Mouse (Mus musculus): ENCODE data around the gene Gpr108. TPM values are rescaled to one million over a fixed set of nuclear protein-coding genes. Genes with fewer than 3 reads are reported as not detected.

Gene Gpr108
- total and polyA plus RNA-seq, 2 experiments: 10.7 to 23.7 TPM

DNA sequence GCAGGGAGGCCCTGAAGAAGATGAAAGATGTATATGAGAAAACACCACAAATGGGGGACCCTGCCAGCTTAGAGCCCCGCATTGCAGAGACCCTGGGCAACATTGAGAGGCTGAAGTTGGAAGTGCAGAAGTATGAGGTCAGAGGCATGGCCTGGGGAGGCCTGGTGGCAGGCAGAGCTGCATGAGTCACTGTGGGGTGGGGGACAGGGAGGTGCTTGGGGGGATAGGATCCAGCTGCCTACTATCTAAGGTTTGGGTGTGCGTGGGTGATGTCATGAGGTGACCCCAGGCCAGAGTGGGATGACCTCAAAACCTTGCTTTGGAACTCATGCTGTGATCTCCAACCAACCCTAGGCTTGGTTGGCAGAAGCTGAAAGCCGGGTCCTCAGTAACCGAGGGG, 13.0 kb upstream of the Gpr108 start:
- Histone ChIP-seq H3K36me3 (ENCODE audit: control insufficient read depth, insufficient read depth, low read length) (peaks cover 16% of the 10 kb centered on the region; the same call in 1 of the 2 replicates), H3K9ac (ENCODE audit: low read depth, low read length) (no peak overlapping the region), H3K27me3 (ENCODE audit: control insufficient read depth, insufficient read depth, low read length) (no peaks in the 10 kb centered on the region), H3K4me1 (ENCODE audit: control insufficient read depth, insufficient read depth, low read length) (no peaks in the 10 kb centered on the region), H3K79me2 (ENCODE audit: control insufficient read depth, insufficient read depth, low read length) (no peaks in the 10 kb centered on the region), H3K4me3 (ENCODE audit: insufficient read depth, low read depth, low read length) (no peak overlapping the region), H3K27ac (replicated peaks; ENCODE audit: insufficient read depth, low read depth, low read length) (no peak overlapping the region)
- WGBS: 95% methylated on average over 4 of the region's 4 CpGs
- no peak for TF ChIP-seq CTCF (IDR thresholded peaks at IDR 0.05; ENCODE audit: low read depth, low read length)
- no peak for TF ChIP-seq POLR2A (IDR thresholded peaks at IDR 0.05; ENCODE audit: extremely low read depth, insufficient read depth, low read length)
- no peak for DNase-seq (ENCODE audit: extremely low read depth, low read depth, low spot score)

DNA sequence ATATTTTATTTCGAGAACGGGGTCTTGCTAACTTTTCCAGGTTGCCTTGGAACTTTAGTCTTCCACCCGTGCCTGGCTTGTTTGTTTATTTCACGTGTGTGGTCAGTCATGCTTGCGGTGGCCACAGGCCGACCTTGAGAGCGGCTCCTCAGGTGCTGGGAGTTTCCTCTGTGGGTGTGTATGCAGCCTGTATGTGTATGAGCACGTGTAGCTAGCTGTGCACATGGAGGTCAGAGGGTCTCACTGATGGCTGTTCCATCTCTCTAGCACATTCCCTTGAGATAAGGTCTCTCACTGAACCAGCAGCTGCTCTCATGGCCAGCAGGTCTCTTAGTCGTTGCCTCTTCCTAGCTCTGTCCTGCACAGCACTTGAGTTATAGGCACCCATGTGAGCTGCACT, 12.1 kb upstream of the Gpr108 start:
- H3K4me3 ChIP-seq (ENCODE audit: insufficient read depth, low read depth, low read length): no peak overlapping the region
- no peaks in the 10 kb centered on the region for H3K4me1 ChIP-seq (ENCODE audit: control insufficient read depth, insufficient read depth, low read length)
- no peak overlapping the region for H3K27ac ChIP-seq (replicated peaks; ENCODE audit: insufficient read depth, low read depth, low read length)
- TF ChIP-seq CTCF (IDR thresholded peaks at IDR 0.05; ENCODE audit: low read depth, low read length): no peak
- no peak for TF ChIP-seq POLR2A (IDR thresholded peaks at IDR 0.05; ENCODE audit: extremely low read depth, insufficient read depth, low read length)
- no peak for DNase-seq (ENCODE audit: extremely low read depth, low read depth, low spot score)
- H3K9ac ChIP-seq (ENCODE audit: low read depth, low read length): no peak overlapping the region
- H3K27me3 ChIP-seq (ENCODE audit: control insufficient read depth, insufficient read depth, low read length): no peaks in the 10 kb centered on the region
- no peaks in the 10 kb centered on the region for H3K79me2 ChIP-seq (ENCODE audit: control insufficient read depth, insufficient read depth, low read length)
- peaks cover 16% of the 10 kb centered on the region; the same call in 1 of the 2 replicates for H3K36me3 ChIP-seq (ENCODE audit: control insufficient read depth, insufficient read depth, low read length)
- WGBS: 83% methylated on average over 9 of the region's 9 CpGs

DNA sequence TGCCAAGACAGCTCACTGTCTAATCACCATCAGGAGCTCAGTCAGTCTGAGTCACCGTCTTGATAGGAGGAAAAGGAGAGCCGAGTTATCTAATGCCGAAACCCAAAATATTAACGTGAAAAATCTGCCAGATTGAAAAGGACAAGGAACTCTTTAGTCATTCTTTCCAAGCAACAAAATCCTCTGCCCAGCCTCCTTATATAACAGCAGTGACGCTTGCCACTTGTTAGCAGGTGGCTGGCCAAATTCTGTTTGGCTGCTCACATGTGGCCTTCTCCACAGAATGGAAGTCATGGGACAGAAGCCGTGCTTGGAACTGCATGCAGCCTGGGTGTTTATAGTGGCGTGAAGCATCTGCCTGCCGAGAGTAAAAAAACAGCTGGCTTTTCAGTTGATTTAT, 11.5 kb upstream of the Gpr108 start:
- H3K4me1 ChIP-seq (ENCODE audit: control insufficient read depth, insufficient read depth, low read length): no peaks in the 10 kb centered on the region
- no peaks in the 10 kb centered on the region for H3K79me2 ChIP-seq (ENCODE audit: control insufficient read depth, insufficient read depth, low read length)
- no peaks in the 10 kb centered on the region for H3K27me3 ChIP-seq (ENCODE audit: control insufficient read depth, insufficient read depth, low read length)
- WGBS: 85% methylated on average over 8 of the region's 8 CpGs
- no peak overlapping the region for H3K9ac ChIP-seq (ENCODE audit: low read depth, low read length)
- H3K4me3 ChIP-seq (ENCODE audit: insufficient read depth, low read depth, low read length): no peak overlapping the region
- no peak overlapping the region for H3K27ac ChIP-seq (replicated peaks; ENCODE audit: insufficient read depth, low read depth, low read length)
- TF ChIP-seq POLR2A (IDR thresholded peaks at IDR 0.05; ENCODE audit: extremely low read depth, insufficient read depth, low read length): no peak
- no peak for TF ChIP-seq CTCF (IDR thresholded peaks at IDR 0.05; ENCODE audit: low read depth, low read length)
- H3K36me3 ChIP-seq (ENCODE audit: control insufficient read depth, insufficient read depth, low read length): peaks cover 16% of the 10 kb centered on the region; the same call in 1 of the 2 replicates
- no peak for DNase-seq (ENCODE audit: extremely low read depth, low read depth, low spot score)

DNA sequence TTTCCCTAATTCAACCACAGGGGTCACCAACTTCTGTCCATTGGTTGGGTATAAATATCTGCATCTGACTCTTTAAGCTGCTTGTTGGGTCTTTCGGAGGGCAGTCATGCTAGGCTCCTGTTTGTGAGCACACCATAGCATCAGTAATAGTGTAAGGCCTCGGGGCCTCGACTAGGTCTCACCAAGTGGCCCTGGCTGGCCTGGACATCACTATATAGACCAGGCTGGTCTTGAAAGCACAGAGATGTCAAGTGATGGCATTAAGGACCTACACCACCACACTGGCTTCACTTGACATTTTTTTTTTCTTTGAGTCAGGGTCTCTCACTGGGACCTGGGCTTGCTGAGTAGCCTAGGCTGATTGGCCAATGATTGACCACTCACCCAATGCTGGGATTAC, 9.9 kb upstream of the Gpr108 start:
- no peaks in the 10 kb centered on the region for H3K79me2 ChIP-seq (ENCODE audit: control insufficient read depth, insufficient read depth, low read length)
- no peak for TF ChIP-seq POLR2A (IDR thresholded peaks at IDR 0.05; ENCODE audit: extremely low read depth, insufficient read depth, low read length)
- TF ChIP-seq CTCF (IDR thresholded peaks at IDR 0.05; ENCODE audit: low read depth, low read length): no peak
- H3K9ac ChIP-seq (ENCODE audit: low read depth, low read length): no peak overlapping the region
- no peaks in the 10 kb centered on the region for H3K4me1 ChIP-seq (ENCODE audit: control insufficient read depth, insufficient read depth, low read length)
- no peaks in the 10 kb centered on the region for H3K27me3 ChIP-seq (ENCODE audit: control insufficient read depth, insufficient read depth, low read length)
- H3K4me3 ChIP-seq (ENCODE audit: insufficient read depth, low read depth, low read length): no peak overlapping the region
- peaks cover 20% of the 10 kb centered on the region; the same call in 1 of the 2 replicates for H3K36me3 ChIP-seq (ENCODE audit: control insufficient read depth, insufficient read depth, low read length)
- no peak overlapping the region for H3K27ac ChIP-seq (replicated peaks; ENCODE audit: insufficient read depth, low read depth, low read length)
- 97% methylated on average over 3 of the region's 3 CpGs for WGBS
- DNase-seq (ENCODE audit: extremely low read depth, low read depth, low spot score): no peak

DNA sequence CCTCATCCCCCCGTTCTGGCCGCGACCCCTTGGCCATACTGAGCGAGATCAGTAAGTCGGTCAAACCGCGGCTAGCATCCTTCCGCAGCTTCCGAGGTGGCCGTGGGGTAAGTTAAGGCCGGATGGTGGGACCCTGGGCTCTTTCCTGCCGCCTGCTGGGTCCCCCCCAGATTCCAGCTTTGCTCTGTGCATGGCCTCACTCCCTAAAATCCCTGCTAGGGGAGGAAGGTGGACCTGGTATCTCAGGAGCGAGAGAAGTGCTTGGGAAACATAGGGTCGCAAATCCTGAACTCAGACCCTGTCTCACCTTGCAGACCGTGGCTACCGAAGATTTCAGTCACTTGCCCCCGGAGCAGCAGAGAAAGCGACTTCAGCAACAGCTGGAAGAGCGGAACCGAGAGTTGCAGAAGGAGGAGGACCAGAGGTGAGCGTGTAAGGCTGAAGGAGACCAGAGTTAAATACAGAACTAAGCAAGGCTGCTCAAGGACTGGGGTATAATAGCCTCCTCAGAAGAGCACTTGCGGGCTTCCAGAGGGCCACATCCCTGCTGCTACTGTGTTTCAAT, 8.8 kb upstream of the Gpr108 start:
- WGBS: 96% methylated on average over 22 of the region's 22 CpGs
- Histone ChIP-seq H3K27ac (replicated peaks; ENCODE audit: insufficient read depth, low read depth, low read length) (no peak overlapping the region), H3K27me3 (ENCODE audit: control insufficient read depth, insufficient read depth, low read length) (no peaks in the 10 kb centered on the region), H3K4me3 (ENCODE audit: insufficient read depth, low read depth, low read length) (no peak overlapping the region), H3K36me3 (ENCODE audit: control insufficient read depth, insufficient read depth, low read length) (peaks cover 16% of the 10 kb centered on the region; the same call in 1 of the 2 replicates), H3K9ac (ENCODE audit: low read depth, low read length) (no peak overlapping the region), H3K4me1 (ENCODE audit: control insufficient read depth, insufficient read depth, low read length) (no peaks in the 10 kb centered on the region), H3K79me2 (ENCODE audit: control insufficient read depth, insufficient read depth, low read length) (no peaks in the 10 kb centered on the region)
- DNase-seq (ENCODE audit: extremely low read depth, low read depth, low spot score): no peak
- TF ChIP-seq POLR2A (IDR thresholded peaks at IDR 0.05; ENCODE audit: extremely low read depth, insufficient read depth, low read length): no peak
- TF ChIP-seq CTCF (IDR thresholded peaks at IDR 0.05; ENCODE audit: low read depth, low read length): no peak

DNA sequence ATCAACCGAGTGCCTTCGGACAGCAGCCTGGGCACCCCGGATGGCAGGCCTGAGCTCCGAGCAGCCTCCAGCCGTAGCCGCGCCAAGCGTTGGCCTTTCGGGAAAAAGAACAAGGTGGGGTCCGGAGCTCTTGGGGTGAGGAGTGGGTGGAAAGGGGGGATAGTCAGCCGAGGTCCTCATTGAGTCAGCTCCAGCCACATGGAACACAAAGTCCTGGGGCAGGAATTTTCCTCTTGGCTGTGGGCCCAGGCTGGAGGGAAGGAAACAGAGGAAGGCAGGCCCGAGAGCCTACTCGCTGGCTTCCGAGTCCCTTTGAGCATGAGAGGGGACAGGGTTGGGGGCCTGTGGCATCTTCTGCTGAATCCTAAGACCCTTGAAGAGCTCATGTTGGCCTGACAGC, 7.1 kb upstream of the Gpr108 start:
- no peak overlapping the region for H3K9ac ChIP-seq (ENCODE audit: low read depth, low read length)
- no peaks in the 10 kb centered on the region for H3K27me3 ChIP-seq (ENCODE audit: control insufficient read depth, insufficient read depth, low read length)
- no peak overlapping the region for H3K27ac ChIP-seq (replicated peaks; ENCODE audit: insufficient read depth, low read depth, low read length)
- H3K36me3 ChIP-seq (ENCODE audit: control insufficient read depth, insufficient read depth, low read length): peaks cover 16% of the 10 kb centered on the region; the same call in 1 of the 2 replicates
- H3K4me1 ChIP-seq (ENCODE audit: control insufficient read depth, insufficient read depth, low read length): no peaks in the 10 kb centered on the region
- no peak for DNase-seq (ENCODE audit: extremely low read depth, low read depth, low spot score)
- no peak for TF ChIP-seq POLR2A (IDR thresholded peaks at IDR 0.05; ENCODE audit: extremely low read depth, insufficient read depth, low read length)
- TF ChIP-seq CTCF (IDR thresholded peaks at IDR 0.05; ENCODE audit: low read depth, low read length): no peak
- H3K79me2 ChIP-seq (ENCODE audit: control insufficient read depth, insufficient read depth, low read length): no peaks in the 10 kb centered on the region
- H3K4me3 ChIP-seq (ENCODE audit: insufficient read depth, low read depth, low read length): no peak overlapping the region
- WGBS: 86% methylated on average over 14 of the region's 14 CpGs

Data from liver, adult 2 months (tissue).